Mouse (Mus musculus) cerebellum, adult 2 months (tissue): Measurements from ENCODE around the gene Krtap16-1.

Experiments
- CTCF ChIP-seq: fragments of 200-500 bp; IDR thresholded peaks from 2 replicates; pipeline ENCODE4 v1.5.1; 2011; ENCODE audit warnings: low read depth, mild to moderate bottlenecking, control low read depth, low read length, moderate library complexity, borderline replicate concordance; ENCODE audit not compliant: insufficient read depth
- POLR2A ChIP-seq: fragments of 200-500 bp; IDR thresholded peaks from 2 replicates; pipeline ENCODE4 v1.6.1; 2011; ENCODE audit warnings: low read length, control low read depth, borderline replicate concordance; ENCODE audit not compliant: insufficient read depth

DNA sequence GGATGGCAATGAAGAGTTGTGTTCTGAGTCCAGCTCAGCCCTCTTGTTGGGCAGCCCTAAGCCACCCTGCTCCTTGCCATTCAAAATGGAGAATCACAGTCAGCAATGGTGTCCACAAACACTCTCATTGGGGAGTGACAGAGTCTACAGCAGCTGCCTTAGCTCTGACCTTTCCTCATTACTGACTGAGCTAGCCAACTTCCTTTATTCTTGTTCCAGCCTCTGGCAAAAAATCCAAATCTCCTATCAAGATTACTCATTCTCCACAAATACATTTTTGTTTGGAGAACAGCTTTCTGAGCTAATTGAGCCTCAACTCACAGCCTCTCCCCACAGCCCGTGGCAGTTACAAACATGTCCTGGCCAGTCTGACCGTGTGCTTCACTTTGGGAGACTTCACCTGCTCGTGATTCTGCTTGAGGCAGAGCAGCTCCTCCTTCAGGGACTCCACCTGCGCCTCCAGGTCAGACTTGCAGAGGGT, 27.3 kb upstream of the Krtap16-1 start:
- TF ChIP-seq CTCF (no peak), POLR2A (no peak)
